In the genomic region with DNA sequence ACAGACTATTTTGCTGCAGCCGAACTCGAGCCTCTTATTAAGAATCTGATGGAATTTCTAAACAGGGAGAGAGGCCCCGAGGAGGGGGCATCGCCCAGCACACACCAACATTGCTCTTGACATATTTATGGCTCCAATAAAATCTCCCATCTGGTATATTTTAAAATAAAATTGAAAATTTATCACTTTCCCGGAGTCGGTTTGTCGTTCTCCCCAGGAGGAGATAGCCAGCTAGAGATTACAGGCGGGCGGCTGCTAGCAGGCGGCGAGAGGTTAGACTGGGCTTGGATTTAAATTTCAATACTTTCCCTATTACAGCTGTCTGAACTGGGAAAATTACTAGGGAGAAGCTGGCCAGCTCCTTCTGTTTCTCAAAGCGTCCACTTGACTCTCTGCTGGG, we compare ENCODE assay signal across 15 mouse cellular contexts.
A peak's percentile ranks its signal among the peaks of the same experiment; 100 is the strongest.
DNase-seq lines count a peak whose midpoint lies in the region; ATAC-seq and TF ChIP-seq lines count a peak whose summit lies in the region.
"Had no signal": no experiment of that assay in that cellular context is flagged by ENCODE, and none has a peak within 500 bp of the region (broad histone marks: within the 10 kb centered on the region; RNA-seq: fewer than 3 reads in every experiment).

No protein-coding gene starts in this region.

- no peaks in the 10 kb centered on the region for H3K27me3 ChIP-seq in hindbrain, embryonic 13.5 days
- no peaks in the 10 kb centered on the region for H3K27me3 ChIP-seq in hindbrain, embryonic 14.5 days (ENCODE audit: control insufficient read depth, insufficient read depth, low read length)
- H3K27me3 ChIP-seq in kidney, postnatal 0 days (ENCODE audit: insufficient read depth, low read length), result no peaks in the 10 kb centered on the region
- no peaks in the 10 kb centered on the region for H3K27me3 ChIP-seq in limb, embryonic 11.5 days (ENCODE audit: control insufficient read depth, insufficient read depth, low read length)
- H3K27me3 ChIP-seq: heart, embryonic 12.5 days had no signal

- no peak overlapping the region for H3K4me2 ChIP-seq in hindbrain, embryonic 13.5 days
- no peak overlapping the region for H3K4me2 ChIP-seq in hindbrain, embryonic 14.5 days (replicated peaks)
- no peak overlapping the region for H3K4me2 ChIP-seq in kidney, postnatal 0 days (ENCODE audit: low read length)
- no peak overlapping the region for H3K4me2 ChIP-seq in limb, embryonic 11.5 days (ENCODE audit: low read depth, severe bottlenecking)
- H3K4me2 ChIP-seq: heart, embryonic 12.5 days; liver, embryonic 12.5 days had no signal

- no peak for ATAC-seq in hindbrain, embryonic 13.5 days (ENCODE audit: low FRiP score)
- no peak for ATAC-seq in hindbrain, embryonic 14.5 days (ENCODE audit: low FRiP score)
- no peak for ATAC-seq in kidney, postnatal 0 days (replicated peaks; ENCODE audit: low FRiP score, low read depth)
- ATAC-seq in limb, embryonic 11.5 days (ENCODE audit: insufficient number of reproducible peaks, low FRiP score, low TSS enrichment, low read depth), result peak; percentile 65; the same call in 1 of the 2 replicates
- ATAC-seq in monocyte, adult 5-6 weeks (replicated peaks; ENCODE audit: insufficient number of reproducible peaks, low FRiP score, low TSS enrichment, poor library complexity, severe bottlenecking), result no peak
- ATAC-seq: forebrain, embryonic 16.5 days; liver, embryonic 12.5 days had no signal

- no peak overlapping the region for H3K9ac ChIP-seq in hindbrain, embryonic 13.5 days
- H3K9ac ChIP-seq in hindbrain, embryonic 14.5 days, result no peak overlapping the region
- no peak overlapping the region for H3K9ac ChIP-seq in kidney, postnatal 0 days (ENCODE audit: low read depth, low read length)
- no peak overlapping the region for H3K9ac ChIP-seq in limb, embryonic 11.5 days (ENCODE audit: low read length)
- H3K9ac ChIP-seq: heart, embryonic 12.5 days; liver, embryonic 12.5 days had no signal

- no peak for TF ChIP-seq CTCF in kidney, postnatal 0 days (IDR thresholded peaks at IDR 0.05; ENCODE audit: low read depth)

- H3K27ac ChIP-seq in hindbrain, embryonic 13.5 days, result peak overlapping the region; percentile 58
- no peak overlapping the region; the same call in 1 of the 2 replicates for H3K27ac ChIP-seq in hindbrain, embryonic 14.5 days
- H3K27ac ChIP-seq in kidney, postnatal 0 days, result no peak overlapping the region
- H3K27ac ChIP-seq in limb, embryonic 11.5 days (replicated peaks; ENCODE audit: low read depth, low read length), result peak overlapping the region; percentile 40; the same call in 1 of the 2 replicates
- H3K27ac ChIP-seq: liver, embryonic 12.5 days had no signal

- WGBS in hindbrain, embryonic 13.5 days, result 58% methylated on average over 12 of the region's 12 CpGs
- WGBS in hindbrain, embryonic 14.5 days, result 55% methylated on average over 12 of the region's 12 CpGs
- 28% methylated on average over 12 of the region's 12 CpGs for WGBS in kidney, postnatal 0 days
- WGBS in limb, embryonic 11.5 days, result 23% methylated on average over 12 of the region's 12 CpGs

- no peaks in the 10 kb centered on the region for H3K36me3 ChIP-seq in hindbrain, embryonic 13.5 days
- no peaks in the 10 kb centered on the region for H3K36me3 ChIP-seq in hindbrain, embryonic 14.5 days (replicated peaks; ENCODE audit: control insufficient read depth, insufficient read depth)
- no peaks in the 10 kb centered on the region for H3K36me3 ChIP-seq in kidney, postnatal 0 days (ENCODE audit: insufficient read depth, low read length)
- H3K36me3 ChIP-seq in limb, embryonic 11.5 days (ENCODE audit: control insufficient read depth, insufficient read depth, low read length), result no peaks in the 10 kb centered on the region
- H3K36me3 ChIP-seq: heart, embryonic 12.5 days; liver, embryonic 12.5 days had no signal

- DNase-seq in hindbrain, embryonic 14.5 days (ENCODE audit: low spot score), result no peak
- peak; percentile 63 for DNase-seq in kidney, postnatal 0 days (ENCODE audit: low spot score)
- no peak for DNase-seq in kidney, postnatal 36 days
- peak; percentile 43 for DNase-seq in NIH3T3 (ENCODE audit: low read depth)
- DNase-seq in limb, embryonic 11.5 days (ENCODE audit: low spot score), result peak; percentile 55
- DNase-seq in ovary, postnatal 36 days (ENCODE audit: low spot score), result no peak
- DNase-seq: adrenal gland, postnatal 14 days; cerebellum, adult 18-20 months; cerebellum, postnatal 36 days; heart, postnatal 36 days had no signal

- H3K4me1 ChIP-seq in hindbrain, embryonic 13.5 days (replicated peaks), result peaks cover 24% of the 10 kb centered on the region
- H3K4me1 ChIP-seq in hindbrain, embryonic 14.5 days (replicated peaks; ENCODE audit: control insufficient read depth, insufficient read depth, low read length), result peaks cover 9% of the 10 kb centered on the region
- no peaks in the 10 kb centered on the region for H3K4me1 ChIP-seq in kidney, postnatal 0 days (replicated peaks; ENCODE audit: insufficient read depth, low read length)
- peaks cover 13% of the 10 kb centered on the region for H3K4me1 ChIP-seq in limb, embryonic 11.5 days (ENCODE audit: control insufficient read depth, insufficient read depth, low read length)
- H3K4me1 ChIP-seq: liver, embryonic 12.5 days had no signal

- H3K4me3 ChIP-seq in hindbrain, embryonic 13.5 days, result no peak overlapping the region
- H3K4me3 ChIP-seq in hindbrain, embryonic 14.5 days (replicated peaks; ENCODE audit: low read length), result no peak overlapping the region
- no peak overlapping the region for H3K4me3 ChIP-seq in kidney, postnatal 0 days (replicated peaks; ENCODE audit: low read depth, low read length)
- no peak overlapping the region for H3K4me3 ChIP-seq in limb, embryonic 11.5 days (ENCODE audit: low read depth, low read length)
- H3K4me3 ChIP-seq: heart, embryonic 12.5 days; liver, embryonic 12.5 days had no signal

- H3K9me3 ChIP-seq in hindbrain, embryonic 13.5 days, result no peaks in the 10 kb centered on the region
- no peaks in the 10 kb centered on the region for H3K9me3 ChIP-seq in hindbrain, embryonic 14.5 days (ENCODE audit: control insufficient read depth, low read length)
- H3K9me3 ChIP-seq in kidney, postnatal 0 days (replicated peaks; ENCODE audit: low read length), result no peaks in the 10 kb centered on the region
- no peaks in the 10 kb centered on the region; the same call in 1 of the 2 replicates for H3K9me3 ChIP-seq in limb, embryonic 11.5 days (ENCODE audit: control insufficient read depth, low read length)
- H3K9me3 ChIP-seq: heart, embryonic 12.5 days; liver, embryonic 12.5 days had no signal

Comparison
In these comparisons a context has a peak if more than half of its experiments do, and no peak if none do; other contexts are left out.
1. H3K27ac ChIP-seq: peak in hindbrain, embryonic 13.5 days (single experiment) and limb, embryonic 11.5 days (single experiment); none in hindbrain, embryonic 14.5 days (single experiment) and kidney, postnatal 0 days (single experiment).
2. DNase-seq: peak in kidney, postnatal 0 days (single experiment), NIH3T3 (single experiment) and limb, embryonic 11.5 days (single experiment); none in hindbrain, embryonic 14.5 days (single experiment), kidney, postnatal 36 days (0 of 2) and ovary, postnatal 36 days (single experiment).